ENCODE assay signal across 9 mouse cellular contexts in genomic region chr11:104767068-104767467, GRCm38 (mm10).
"Had no signal": no experiment of that assay in that cellular context is flagged by ENCODE, and none has a peak within 500 bp of the region (broad histone marks: within the 10 kb centered on the region; RNA-seq: fewer than 3 reads in every experiment).

No protein-coding gene starts in this region.

- H3K4me2 ChIP-seq: limb, embryonic 12.5 days; liver, embryonic 13.5 days; midbrain, embryonic 12.5 days; neural tube, embryonic 15.5 days had no signal

- H3K27me3 ChIP-seq: limb, embryonic 12.5 days; liver, embryonic 13.5 days; midbrain, embryonic 12.5 days; neural tube, embryonic 15.5 days had no signal

- H3K4me3 ChIP-seq: limb, embryonic 12.5 days; liver, embryonic 13.5 days; midbrain, embryonic 12.5 days; myocyte; neural tube, embryonic 15.5 days had no signal

- H3K27ac ChIP-seq: limb, embryonic 12.5 days; liver, embryonic 13.5 days; midbrain, embryonic 12.5 days; neural tube, embryonic 15.5 days had no signal

- DNase-seq: kidney, postnatal 25 days; layer of hippocampus, adult 9-11 months; liver; liver, embryonic 13.5 days; lung, adult 18-20 months had no signal

- H3K9ac ChIP-seq: limb, embryonic 12.5 days; liver, embryonic 13.5 days; midbrain, embryonic 12.5 days; neural tube, embryonic 15.5 days had no signal

- H3K4me1 ChIP-seq: limb, embryonic 12.5 days; liver, embryonic 13.5 days; midbrain, embryonic 12.5 days; neural tube, embryonic 15.5 days had no signal

- H3K9me3 ChIP-seq: limb, embryonic 12.5 days; liver, embryonic 13.5 days; midbrain, embryonic 12.5 days; neural tube, embryonic 15.5 days had no signal

- H3K36me3 ChIP-seq: limb, embryonic 12.5 days; liver, embryonic 13.5 days; midbrain, embryonic 12.5 days; neural tube, embryonic 15.5 days had no signal
